Mouse (Mus musculus) T-helper 1 cell (primary cell): Measurements from ENCODE around the gene Olfr364-ps1.

ENCODE experiments used
- in situ Hi-C: fragments of 300-600 bp; cut with MboI, MseI; formaldehyde crosslinking; loops from one replicate; pipeline ENCODE4 v1.15.1; 2025; ENCODE audit warnings: high pct_unique_total_duplicates

Olfr364-ps1 gene

DNA sequence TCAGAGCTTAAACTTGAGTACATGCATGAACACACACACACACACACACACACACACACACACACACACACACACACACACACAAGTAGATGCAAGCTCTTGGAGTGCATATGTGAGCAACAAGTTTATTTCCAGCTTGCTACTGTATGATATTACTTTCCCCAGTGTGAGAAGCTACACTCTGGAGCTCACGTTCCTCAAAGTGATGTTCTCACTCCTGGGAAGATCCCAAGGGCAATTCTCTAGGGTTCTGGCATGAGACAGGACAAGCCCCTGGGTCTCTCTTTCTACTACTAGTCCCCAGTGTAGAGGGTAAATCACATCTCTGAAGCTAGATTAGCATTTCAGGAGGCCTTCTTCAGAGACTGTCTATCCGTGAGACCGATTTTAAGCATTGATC, at the start of gene Olfr364-ps1:
TSS of gene Olfr364-ps1 (plus strand) at position 301 of the 400 bp plus-strand sequence.
- in situ Hi-C loops: no loop called here

DNA sequence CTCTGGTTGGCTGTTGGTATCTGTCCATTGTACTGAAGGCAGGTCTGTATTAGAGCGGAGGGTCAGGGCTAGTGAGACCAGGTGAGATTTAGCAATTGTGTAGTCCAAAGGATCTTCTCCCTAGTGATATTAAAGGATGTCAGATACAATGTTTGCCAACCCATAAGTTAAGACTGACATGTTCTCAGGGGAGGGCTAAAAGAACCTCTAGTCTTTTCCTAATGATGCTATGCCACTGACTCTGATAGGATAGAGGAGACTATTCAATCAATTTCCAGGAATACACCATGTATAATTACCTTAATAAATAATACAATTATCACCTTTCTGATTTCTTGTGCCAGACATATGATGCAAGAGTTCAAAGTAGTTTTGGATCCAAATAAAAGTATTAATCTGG, 21.3 kb upstream of the Olfr364-ps1 start, which contains the start of gene Olfr362:
TSS of gene Olfr362 (minus strand) at position 101 of the 400 bp plus-strand sequence.
- in situ Hi-C loops: no loop called here

DNA sequence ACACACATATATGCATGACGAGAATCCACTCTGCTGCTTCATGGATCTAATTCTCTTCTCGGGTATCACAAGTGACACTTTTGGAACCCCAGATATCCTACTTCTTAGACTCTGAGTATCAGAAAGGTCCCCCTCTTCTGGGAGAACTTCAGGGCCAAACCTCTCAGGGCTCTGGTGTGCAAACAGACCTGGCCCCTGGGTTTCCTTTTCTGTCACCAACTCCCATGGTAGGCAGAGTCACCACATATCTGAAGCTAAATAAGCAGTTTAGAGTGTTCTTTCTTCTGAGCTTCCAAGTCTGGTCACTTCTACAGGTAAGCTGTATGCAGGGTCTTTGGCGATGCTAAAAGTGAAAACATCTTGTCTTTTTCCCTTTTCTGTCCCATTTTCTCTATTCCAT, 48.8 kb downstream of the Olfr364-ps1 start, which contains the start of gene Olfr365:
TSS of gene Olfr365 (plus strand) at position 301 of the 400 bp plus-strand sequence.
- in situ Hi-C loops: no loop called here
